Mouse (Mus musculus): ENCODE results near the gene Tuba1c. TPM values are rescaled to one million over a fixed set of nuclear protein-coding genes. Genes with fewer than 3 reads are reported as not detected.

Tuba1c gene
- polyA plus RNA-seq, 1 experiment from 2014 or later, result 159 TPM

GRCm38 (mm10) chr15:99033498-99034270 is 4.0 kb downstream of the Tuba1c start:
- Histone ChIP-seq H3K4me2 (replicated peaks; ENCODE audit: low read depth) (no peak overlapping the region; the same call in 1 of the 2 replicates), H3K27ac (replicated peaks) (no peak overlapping the region), H3K9me3 (ENCODE audit: control insufficient read depth, low read length) (no peaks in the 10 kb centered on the region), H3K4me1 (replicated peaks; ENCODE audit: control insufficient read depth, insufficient read depth) (peaks cover 10% of the 10 kb centered on the region; the same call in 1 of the 2 replicates), H3K36me3 (ENCODE audit: control insufficient read depth, insufficient read depth, low read length) (peaks cover 15% of the 10 kb centered on the region), H3K9ac (ENCODE audit: low read length) (no peak overlapping the region), H3K27me3 (ENCODE audit: control insufficient read depth, insufficient read depth, low read length) (no peaks in the 10 kb centered on the region), H3K4me3 (ENCODE audit: low read depth, low read length) (no peak overlapping the region)
- no peak for TF ChIP-seq EP300 (optimal IDR thresholded peaks at IDR 0.05)
- TF ChIP-seq CTCF (IDR thresholded peaks at IDR 0.05; ENCODE audit: low read depth), result no peak
- WGBS, result 62% methylated on average over 7 of the region's 7 CpGs
- no peak for ATAC-seq (ENCODE audit: low FRiP score, low TSS enrichment)
- no peak for DNase-seq (ENCODE audit: low spot score)

- no peak for TF ChIP-seq CTCF (IDR thresholded peaks at IDR 0.05; ENCODE audit: low read depth)
- no peak for TF ChIP-seq EP300 (optimal IDR thresholded peaks at IDR 0.05)
- 85% methylated on average over 4 of the region's 4 CpGs for WGBS
- H3K9ac ChIP-seq (ENCODE audit: low read length), result no peak overlapping the region
- no peaks in the 10 kb centered on the region for H3K27me3 ChIP-seq (ENCODE audit: control insufficient read depth, insufficient read depth, low read length)
- no peak overlapping the region for H3K27ac ChIP-seq (replicated peaks)
- ATAC-seq (ENCODE audit: low FRiP score, low TSS enrichment) (no peak), DNase-seq (ENCODE audit: low spot score) (no peak)
- H3K4me2 ChIP-seq (replicated peaks; ENCODE audit: low read depth), result no peak overlapping the region
- no peaks in the 10 kb centered on the region for H3K9me3 ChIP-seq (ENCODE audit: control insufficient read depth, low read length)
- H3K4me3 ChIP-seq (ENCODE audit: low read depth, low read length), result no peak overlapping the region
- peaks cover 15% of the 10 kb centered on the region for H3K36me3 ChIP-seq (ENCODE audit: control insufficient read depth, insufficient read depth, low read length)
- peaks cover 10% of the 10 kb centered on the region; the same call in 1 of the 2 replicates for H3K4me1 ChIP-seq (replicated peaks; ENCODE audit: control insufficient read depth, insufficient read depth)
These were observed 5.7 kb downstream of the Tuba1c start for GRCm38 (mm10) chr15:99035431-99035830.

- no peaks in the 10 kb centered on the region for H3K9me3 ChIP-seq (ENCODE audit: control insufficient read depth, low read length)
- H3K27ac ChIP-seq (replicated peaks), result no peak overlapping the region
- DNase-seq (ENCODE audit: low spot score), result no peak
- no peak overlapping the region for H3K9ac ChIP-seq (ENCODE audit: low read length)
- no peak for ATAC-seq (ENCODE audit: low FRiP score, low TSS enrichment)
- H3K4me1 ChIP-seq (replicated peaks; ENCODE audit: control insufficient read depth, insufficient read depth), result peaks cover 7% of the 10 kb centered on the region; the same call in 1 of the 2 replicates
- peaks cover 15% of the 10 kb centered on the region for H3K36me3 ChIP-seq (ENCODE audit: control insufficient read depth, insufficient read depth, low read length)
- H3K27me3 ChIP-seq (ENCODE audit: control insufficient read depth, insufficient read depth, low read length), result no peaks in the 10 kb centered on the region
- TF ChIP-seq EP300 (optimal IDR thresholded peaks at IDR 0.05) (no peak), CTCF (IDR thresholded peaks at IDR 0.05; ENCODE audit: low read depth) (no peak)
- H3K4me2 ChIP-seq (replicated peaks; ENCODE audit: low read depth), result no peak overlapping the region
- no peak overlapping the region for H3K4me3 ChIP-seq (ENCODE audit: low read depth, low read length)
- WGBS, result 90% methylated on average over 8 of the region's 8 CpGs
These were observed 6.7 kb downstream of the Tuba1c start for GRCm38 (mm10) chr15:99036249-99036905.

- no peak for TF ChIP-seq CTCF (IDR thresholded peaks at IDR 0.05; ENCODE audit: low read depth)
- TF ChIP-seq EP300 (optimal IDR thresholded peaks at IDR 0.05), result no peak
- DNase-seq (ENCODE audit: low spot score) (no peak), ATAC-seq (ENCODE audit: low FRiP score, low TSS enrichment) (no peak)
- 95% methylated on average over 1 of the region's 1 CpGs for WGBS
- Histone ChIP-seq H3K9me3 (ENCODE audit: control insufficient read depth, low read length) (no peaks in the 10 kb centered on the region), H3K27me3 (ENCODE audit: control insufficient read depth, insufficient read depth, low read length) (no peaks in the 10 kb centered on the region), H3K4me1 (replicated peaks; ENCODE audit: control insufficient read depth, insufficient read depth) (0 out of 2 replicates have a peak, but pooled peaks cover 1% of the 10 kb centered on the region), H3K9ac (ENCODE audit: low read length) (no peak overlapping the region), H3K4me3 (ENCODE audit: low read depth, low read length) (no peak overlapping the region), H3K36me3 (ENCODE audit: control insufficient read depth, insufficient read depth, low read length) (peaks cover 15% of the 10 kb centered on the region), H3K27ac (replicated peaks) (no peak overlapping the region), H3K4me2 (replicated peaks; ENCODE audit: low read depth) (no peak overlapping the region)
These were observed 8.3 kb downstream of the Tuba1c start for GRCm38 (mm10) chr15:99038025-99038424.

GRCm38 (mm10) chr15:99038797-99039196 is 9.1 kb downstream of the Tuba1c start:
- H3K27ac ChIP-seq (replicated peaks), result no peak overlapping the region
- no peak overlapping the region for H3K9ac ChIP-seq (ENCODE audit: low read length)
- H3K36me3 ChIP-seq (ENCODE audit: control insufficient read depth, insufficient read depth, low read length), result peaks cover 15% of the 10 kb centered on the region
- H3K4me1 ChIP-seq (replicated peaks; ENCODE audit: control insufficient read depth, insufficient read depth), result no peaks in the 10 kb centered on the region
- 87% methylated on average over 5 of the region's 5 CpGs for WGBS
- no peaks in the 10 kb centered on the region for H3K27me3 ChIP-seq (ENCODE audit: control insufficient read depth, insufficient read depth, low read length)
- TF ChIP-seq EP300 (optimal IDR thresholded peaks at IDR 0.05) (no peak), CTCF (IDR thresholded peaks at IDR 0.05; ENCODE audit: low read depth) (no peak)
- H3K9me3 ChIP-seq (ENCODE audit: control insufficient read depth, low read length), result no peaks in the 10 kb centered on the region
- no peak overlapping the region for H3K4me3 ChIP-seq (ENCODE audit: low read depth, low read length)
- ATAC-seq (ENCODE audit: low FRiP score, low TSS enrichment) (no peak), DNase-seq (ENCODE audit: low spot score) (no peak)
- H3K4me2 ChIP-seq (replicated peaks; ENCODE audit: low read depth), result no peak overlapping the region

GRCm38 (mm10) chr15:99039306-99039705 is 9.6 kb downstream of the Tuba1c start:
- no peak overlapping the region for H3K9ac ChIP-seq (ENCODE audit: low read length)
- H3K36me3 ChIP-seq (ENCODE audit: control insufficient read depth, insufficient read depth, low read length), result peaks cover 15% of the 10 kb centered on the region
- WGBS, result 70% methylated on average over 4 of the region's 4 CpGs
- TF ChIP-seq CTCF (IDR thresholded peaks at IDR 0.05; ENCODE audit: low read depth), result no peak
- no peak overlapping the region for H3K4me3 ChIP-seq (ENCODE audit: low read depth, low read length)
- H3K4me1 ChIP-seq (replicated peaks; ENCODE audit: control insufficient read depth, insufficient read depth), result no peaks in the 10 kb centered on the region
- ATAC-seq (ENCODE audit: low FRiP score, low TSS enrichment) (no peak), DNase-seq (ENCODE audit: low spot score) (no peak)
- H3K4me2 ChIP-seq (replicated peaks; ENCODE audit: low read depth), result no peak overlapping the region
- H3K9me3 ChIP-seq (ENCODE audit: control insufficient read depth, low read length), result no peaks in the 10 kb centered on the region
- no peak overlapping the region for H3K27ac ChIP-seq (replicated peaks)
- no peaks in the 10 kb centered on the region for H3K27me3 ChIP-seq (ENCODE audit: control insufficient read depth, insufficient read depth, low read length)
